In genomic region chr3:110847222-110847621, GRCm38 (mm10) we compare ENCODE assay signal across 21 mouse cellular contexts.
"Had no signal": no experiment of that assay in that cellular context is flagged by ENCODE, and none has a peak within 500 bp of the region (broad histone marks: within the 10 kb centered on the region; RNA-seq: fewer than 3 reads in every experiment).

No protein-coding gene starts in this region.

- H3K27me3 ChIP-seq: kidney, embryonic 15.5 days; lung, embryonic 15.5 days; megakaryocyte, embryonic 14.5 days; midbrain, embryonic 13.5 days; neural tube, embryonic 13.5 days; stomach, embryonic 15.5 days had no signal

- H3K36me3 ChIP-seq: kidney, embryonic 15.5 days; lung, embryonic 15.5 days; midbrain, embryonic 10.5 days; midbrain, embryonic 13.5 days; neural tube, embryonic 13.5 days; stomach, embryonic 15.5 days had no signal

- ATAC-seq: liver, postnatal 0 days; midbrain, embryonic 13.5 days; midbrain, embryonic 16.5 days had no signal

- H3K9ac ChIP-seq: kidney, embryonic 15.5 days; liver, embryonic 14.5 days; liver, postnatal 0 days; lung, embryonic 15.5 days; midbrain, embryonic 13.5 days; neural tube, embryonic 13.5 days; stomach, embryonic 15.5 days had no signal

- H3K4me1 ChIP-seq: kidney, embryonic 15.5 days; lung, embryonic 15.5 days; megakaryocyte, embryonic 14.5 days; midbrain, embryonic 10.5 days; midbrain, embryonic 13.5 days; neural tube, embryonic 13.5 days; stomach, embryonic 15.5 days had no signal

- H3K4me3 ChIP-seq: kidney, embryonic 15.5 days; left cerebral cortex, adult 2 months; lung, embryonic 15.5 days; megakaryocyte, embryonic 14.5 days; midbrain, embryonic 10.5 days; midbrain, embryonic 13.5 days; myocyte; neural tube, embryonic 13.5 days; stomach, embryonic 15.5 days had no signal

- DNase-seq: kidney, adult 8-10 months; kidney, postnatal 10 days; kidney, postnatal 36 days; layer of hippocampus, postnatal 36 days; liver, postnatal 0 days; lung, postnatal 10 days; lung, postnatal 36 days; right cerebral cortex, postnatal 14 days; spleen, adult 18-20 months; thymus, postnatal 25 days had no signal

- H3K4me2 ChIP-seq: kidney, embryonic 15.5 days; lung, embryonic 15.5 days; midbrain, embryonic 13.5 days; neural tube, embryonic 13.5 days; stomach, embryonic 15.5 days had no signal

- H3K27ac ChIP-seq: kidney, embryonic 15.5 days; left cerebral cortex, adult 2 months; liver, embryonic 14.5 days; lung, embryonic 15.5 days; midbrain, embryonic 10.5 days; midbrain, embryonic 13.5 days; neural tube, embryonic 13.5 days; stomach, embryonic 15.5 days had no signal

- H3K9me3 ChIP-seq: kidney, embryonic 15.5 days; lung, embryonic 15.5 days; midbrain, embryonic 10.5 days; midbrain, embryonic 13.5 days; neural tube, embryonic 13.5 days; stomach, embryonic 15.5 days had no signal
